Mouse (Mus musculus) intestine, embryonic 16.5 days (tissue): ENCODE measurements around the gene Gm21887. TPM values are rescaled to one million over a fixed set of nuclear protein-coding genes. Genes with fewer than 3 reads are reported as not detected.
"Not testable (repeated sequence)": the region's sequence is repeated elsewhere in the genome, so short reads cannot be mapped to it uniquely, and the experiment has no call there.

Source experiments
- ATAC-seq: fragments of 200-750 bp; cut with Nextera tagmentation; 2 replicates; pipeline ENCODE4 v1.8.0; 2017; ENCODE audit warnings: moderate TSS enrichment, moderate library complexity
- H3K27ac ChIP-seq: fragments of 300-500 bp; sonication (generic); 2 replicates; pipeline ENCODE4 v1.5.1; 2014; ENCODE audit warnings: mild to moderate bottlenecking, low read length
- H3K27me3 ChIP-seq: fragments of 300-500 bp; sonication (generic); replicated peaks from 2 replicates; pipeline ENCODE4 v1.6.1; 2014; ENCODE audit warnings: low read length, control low read depth, mixed read lengths; ENCODE audit not compliant: control insufficient read depth, insufficient read depth
- H3K36me3 ChIP-seq: fragments of 300-500 bp; sonication (generic); 2 replicates; pipeline ENCODE4 v1.6.1; 2014; ENCODE audit warnings: low read length, control low read depth; ENCODE audit not compliant: control insufficient read depth, insufficient read depth
- H3K4me1 ChIP-seq: fragments of 300-500 bp; sonication (generic); 2 replicates; pipeline ENCODE4 v1.6.1; 2014; ENCODE audit warnings: low read length, control low read depth, mixed read lengths; ENCODE audit not compliant: control insufficient read depth, insufficient read depth
- H3K4me2 ChIP-seq: fragments of 300-500 bp; sonication (generic); 2 replicates; pipeline ENCODE4 v1.6.1; 2014; ENCODE audit warnings: low read depth, low read length, control low read depth
- H3K4me3 ChIP-seq: fragments of 300-500 bp; sonication (generic); 2 replicates; pipeline ENCODE4 v1.5.1; 2014; ENCODE audit warnings: mild to moderate bottlenecking, low read length
- H3K9ac ChIP-seq: fragments of 300-500 bp; sonication (generic); 2 replicates; pipeline ENCODE4 v1.6.1; 2014; ENCODE audit warnings: low read depth, low read length
- H3K9me3 ChIP-seq: fragments of 300-500 bp; sonication (generic); 2 replicates; pipeline ENCODE4 v1.6.1; 2016; ENCODE audit warnings: low read length, control low read depth; ENCODE audit not compliant: control insufficient read depth
- WGBS: fragments of 180-500 bp; shearing (Covaris S2); extraction: QIAGEN DNeasy Blood & Tissue Kit; methylation state at CpG from one replicate; pipeline ENCODE4 v1.1.7; 2014; 5-methylcytosine and 5-hydroxymethylcytosine counted together
- polyA plus RNA-seq: library from polyadenylated mRNA; unstranded; fragments of >200 nt; fragmentation: Nextera tagmentation; extraction: Ambion mirVana; gene quantifications from 2 replicates; pipeline ENCODE4 v1.2.1, GENCODE M21; 2015

The Gm21887 gene
- polyA plus RNA-seq, 1 experiment from 2014 or later = 149 TPM

GRCm38 (mm10) chrX:169982606-169983400, 26.7 kb upstream of the Gm21887 start:
- H3K36me3 ChIP-seq = peaks cover 36% of the 10 kb centered on the region
- H3K27ac ChIP-seq, H3K27me3 ChIP-seq, ATAC-seq, H3K4me2 ChIP-seq, H3K4me3 ChIP-seq, H3K9ac ChIP-seq, H3K4me1 ChIP-seq: not testable (repeated sequence)
- WGBS = 86% methylated on average over 23 of the region's 23 CpGs
- peaks cover 17% of the 10 kb centered on the region for H3K9me3 ChIP-seq

GRCm38 (mm10) chrX:169983401-169984165, 25.9 kb upstream of the Gm21887 start:
- WGBS = 82% methylated on average over 19 of the region's 19 CpGs

GRCm38 (mm10) chrX:169984331-169984730, 25.1 kb upstream of the Gm21887 start:
- H3K9ac ChIP-seq, H3K27me3 ChIP-seq, H3K4me1 ChIP-seq, H3K4me3 ChIP-seq, H3K27ac ChIP-seq, H3K4me2 ChIP-seq, ATAC-seq: not testable (repeated sequence)
- WGBS = 89% methylated on average over 7 of the region's 7 CpGs
- peaks cover 28% of the 10 kb centered on the region for H3K9me3 ChIP-seq
- H3K36me3 ChIP-seq = peaks cover 45% of the 10 kb centered on the region

More at GRCm38 (mm10) chrX:169983401-169984165, 25.9 kb upstream of the Gm21887 start:
- not testable (repeated sequence) for ATAC-seq, H3K27ac ChIP-seq, H3K27me3 ChIP-seq, H3K9ac ChIP-seq, H3K4me1 ChIP-seq, H3K4me2 ChIP-seq, H3K4me3 ChIP-seq
- Histone ChIP-seq H3K9me3 (peaks cover 20% of the 10 kb centered on the region), H3K36me3 (peaks cover 39% of the 10 kb centered on the region)

DNA sequence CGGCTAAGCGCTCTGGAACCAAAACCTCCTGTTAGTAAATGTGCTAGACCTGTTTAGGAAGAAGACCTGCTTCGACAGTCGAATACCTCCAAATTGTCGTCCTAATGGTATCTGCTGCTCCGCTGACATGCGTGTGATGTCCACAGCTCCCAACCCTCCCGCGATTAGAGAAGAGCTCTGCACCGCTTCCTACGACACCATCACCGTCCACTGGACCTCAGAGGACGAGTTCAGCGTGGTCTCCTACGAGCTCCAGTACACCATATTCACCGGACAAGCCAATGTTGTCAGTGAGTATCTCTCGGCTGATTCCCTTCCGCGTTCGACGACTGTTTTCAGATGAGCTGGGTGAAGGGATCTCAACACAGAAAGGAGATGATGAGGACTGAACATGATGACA, 24.6 kb upstream of the Gm21887 start:
- H3K4me3 ChIP-seq, H3K27ac ChIP-seq, H3K4me2 ChIP-seq, H3K4me1 ChIP-seq, H3K27me3 ChIP-seq, H3K9ac ChIP-seq, ATAC-seq: not testable (repeated sequence)
- H3K36me3 ChIP-seq = peaks cover 48% of the 10 kb centered on the region
- peaks cover 33% of the 10 kb centered on the region for H3K9me3 ChIP-seq
- WGBS = 93% methylated on average over 21 of the region's 21 CpGs

DNA sequence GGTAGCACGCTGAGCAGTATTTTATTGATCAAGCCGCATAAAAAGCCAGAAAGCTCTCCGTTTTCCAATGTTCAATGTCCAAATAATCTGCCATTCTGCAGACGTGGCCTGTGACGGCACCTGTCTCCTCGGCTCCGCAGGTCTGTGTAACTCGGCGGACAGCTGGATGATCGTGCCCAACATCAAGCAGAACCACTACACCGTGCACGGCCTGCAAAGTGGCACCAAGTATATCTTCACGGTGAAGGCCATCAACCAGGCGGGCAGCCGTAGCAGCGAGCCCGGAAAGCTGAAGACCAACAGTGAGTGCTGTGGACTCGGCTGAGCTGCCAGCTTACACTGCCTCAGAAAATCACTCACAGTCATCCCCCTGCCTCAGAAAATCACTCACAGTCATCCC, 23.7 kb upstream of the Gm21887 start:
- H3K4me1 ChIP-seq, H3K9ac ChIP-seq, H3K4me2 ChIP-seq, H3K4me3 ChIP-seq, H3K27me3 ChIP-seq, H3K27ac ChIP-seq: not testable (repeated sequence)
- WGBS = 84% methylated on average over 18 of the region's 18 CpGs
- peaks cover 41% of the 10 kb centered on the region for H3K9me3 ChIP-seq
- H3K36me3 ChIP-seq = peaks cover 55% of the 10 kb centered on the region
- ATAC-seq = peak; percentile 14; the same call in 1 of the 2 replicates

DNA sequence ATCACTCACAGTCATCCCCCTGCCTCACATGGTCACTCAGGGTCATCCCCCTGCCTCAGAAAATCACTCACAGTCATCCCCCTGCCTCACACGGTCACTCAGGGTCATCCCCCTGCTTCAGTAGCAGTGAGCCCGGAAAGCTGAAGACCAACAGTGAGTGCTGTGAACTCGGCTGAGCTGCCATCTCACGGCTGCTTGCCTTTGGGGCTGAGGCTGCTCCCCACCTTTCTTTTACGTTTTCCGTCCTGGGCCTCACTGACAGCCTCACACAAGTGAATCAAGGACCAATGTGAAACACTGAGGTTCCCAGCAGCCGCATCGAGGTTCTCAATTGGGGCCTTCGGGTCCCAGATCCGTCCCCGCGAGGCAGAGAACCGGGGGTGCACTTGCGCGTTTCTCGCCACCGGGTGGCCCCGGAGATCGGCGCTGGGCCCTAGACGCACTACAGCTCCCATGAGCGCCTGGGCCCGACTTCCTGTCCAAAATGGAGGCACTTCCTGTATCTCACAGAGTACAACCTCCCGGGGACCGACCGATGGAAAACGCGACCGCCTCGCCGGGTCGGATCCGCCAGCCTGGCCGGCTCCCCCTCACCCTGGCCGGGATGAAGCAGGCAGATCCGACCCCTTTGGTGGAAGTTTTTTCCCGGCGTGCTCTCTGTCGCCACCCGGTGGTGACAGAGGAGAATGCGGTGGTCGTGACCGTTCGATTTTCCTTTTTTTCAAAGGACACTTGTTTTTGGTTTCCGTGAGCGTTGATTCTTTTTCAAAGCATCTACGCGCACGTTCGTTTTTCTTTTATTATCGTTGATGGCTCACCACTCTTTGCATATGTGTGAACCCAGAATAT, 22.7 kb upstream of the Gm21887 start:
- Histone ChIP-seq H3K9me3 (peaks cover 41% of the 10 kb centered on the region), H3K4me2 (peak overlapping the region; percentile 26), H3K4me3 (peak overlapping the region; percentile 25), H3K9ac (peak overlapping the region; percentile 17; the same call in 1 of the 2 replicates), H3K36me3 (peaks cover 51% of the 10 kb centered on the region)
- WGBS = 46% methylated on average over 48 of the region's 51 CpGs
- H3K27me3 ChIP-seq, H3K4me1 ChIP-seq, H3K27ac ChIP-seq: not testable (repeated sequence)
- ATAC-seq = peak; percentile 91

GRCm38 (mm10) chrX:169987368-169987837, 22.1 kb upstream of the Gm21887 start:
- H3K4me1 ChIP-seq, H3K9ac ChIP-seq, H3K27ac ChIP-seq, H3K27me3 ChIP-seq, H3K4me2 ChIP-seq, H3K4me3 ChIP-seq: not testable (repeated sequence)
- peaks cover 44% of the 10 kb centered on the region for H3K9me3 ChIP-seq
- H3K36me3 ChIP-seq = peaks cover 47% of the 10 kb centered on the region
- peak; percentile 3 for ATAC-seq
- WGBS = 87% methylated on average over 28 of the region's 28 CpGs

DNA sequence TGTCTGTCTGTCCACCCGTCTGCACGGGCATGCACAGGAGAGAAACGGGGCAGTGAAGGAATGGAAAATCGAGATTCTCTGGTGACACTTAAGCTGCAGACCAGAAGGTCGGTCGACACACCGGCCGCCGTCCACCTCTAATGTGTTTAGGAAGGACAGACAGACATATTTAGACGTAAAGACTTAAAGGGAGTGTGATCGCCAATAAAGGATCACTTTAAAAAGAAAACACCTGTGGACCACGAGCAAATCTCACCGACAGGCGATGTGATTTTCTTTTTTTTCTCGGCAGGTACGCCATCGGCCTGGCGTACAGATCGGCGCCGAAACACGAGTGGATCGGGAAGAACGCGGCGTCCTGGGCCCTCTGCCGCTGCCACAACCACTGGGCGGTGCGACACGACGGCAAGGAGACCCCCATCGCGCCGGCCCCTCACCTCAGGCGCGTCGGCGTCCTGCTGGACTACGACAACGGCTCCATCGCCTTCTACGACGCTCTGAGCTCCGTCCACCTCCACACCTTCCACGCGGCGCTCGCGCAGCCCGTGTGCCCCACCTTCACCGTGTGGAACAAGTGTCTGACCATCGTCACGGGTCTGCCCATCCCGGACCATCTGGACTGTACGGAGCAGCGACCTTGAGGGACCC, 20.8 kb upstream of the Gm21887 start:
- H3K36me3 ChIP-seq = peaks cover 41% of the 10 kb centered on the region
- H3K4me3 ChIP-seq, H3K27ac ChIP-seq, H3K4me1 ChIP-seq, H3K27me3 ChIP-seq, ATAC-seq, H3K9ac ChIP-seq, H3K4me2 ChIP-seq: not testable (repeated sequence)
- 93% methylated on average over 56 of the region's 56 CpGs for WGBS
- peaks cover 49% of the 10 kb centered on the region for H3K9me3 ChIP-seq
